Mouse (Mus musculus) liver, embryonic 18 days (tissue): Measurements from ENCODE around the gene Olfr120. TPM values are rescaled to one million over a fixed set of nuclear protein-coding genes. Genes with fewer than 3 reads are reported as not detected.

Experiments
- polyA plus RNA-seq: library from polyadenylated mRNA; depleted of rRNA; stranded (reverse); fragments of >200 nt; gene quantifications from 2 replicates; pipeline ENCODE4 v1.2.3, GENCODE M21; 2012; rRNA removed

Olfr120 gene
- polyA plus RNA-seq, result not detected in 2 replicates

DNA sequence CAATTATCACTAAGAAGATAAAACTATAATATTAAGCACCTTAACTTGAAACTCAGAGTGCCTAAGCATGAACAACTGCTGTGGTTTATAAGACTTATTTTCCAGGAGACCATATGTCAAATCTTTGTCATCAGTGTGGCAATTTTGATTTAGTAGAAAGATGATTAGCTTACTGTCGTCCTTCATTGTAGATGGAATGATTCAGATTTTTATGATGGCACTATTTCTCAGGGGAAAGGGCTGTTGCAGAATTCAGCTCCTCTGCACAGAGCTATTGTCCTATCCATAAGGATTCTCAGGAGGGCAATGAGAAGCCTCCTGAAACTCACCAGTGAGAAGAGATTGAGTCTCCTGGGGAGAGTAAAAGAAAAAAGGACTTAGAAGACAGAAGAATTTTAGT is at the start of gene Olfr120:
Olfr120 (plus strand) TSS at position 301 of the 400 bp plus-strand sequence.

GRCm38 (mm10) chr17:37696264-37696663 is 25.3 kb upstream of the Olfr120 start, which contains the start of gene Olfr119:
Olfr119 (plus strand) TSS chr17:37696564.

DNA sequence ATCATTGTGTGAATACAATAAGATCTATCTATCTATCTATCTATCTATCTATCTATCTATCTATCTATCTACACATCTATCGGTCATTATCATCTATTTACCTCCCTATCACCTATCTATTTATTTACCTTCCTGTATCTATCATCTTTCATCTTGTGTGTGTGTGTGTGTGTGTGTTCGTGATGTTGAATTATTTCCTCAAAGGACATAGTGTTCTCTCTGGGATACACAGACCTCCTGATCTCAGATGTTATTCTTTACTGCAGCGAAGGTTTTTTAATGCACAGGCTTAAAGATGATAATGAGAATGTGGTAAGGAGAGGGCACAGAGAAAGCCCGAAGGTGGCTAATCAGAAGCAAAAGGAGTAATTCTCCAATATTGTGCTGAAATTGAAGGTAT is 46.7 kb downstream of the Olfr120 start, which contains the start of gene Olfr122:
Olfr122 (plus strand) TSS at position 301 of the 400 bp plus-strand sequence.

Other genes starting within 250 kb of the Olfr120 start
- gene H2-M2, start 238.3 kb upstream of the Olfr120 start, polyA plus RNA-seq, result 0.06 TPM in 1 of 2 replicates, not detected in the other
- gene Olfr110, start 229.3 kb upstream of the Olfr120 start, polyA plus RNA-seq, result 0.02 TPM in 1 of 2 replicates, not detected in the other
- 0.03 and 0.04 TPM in 2 replicates for gene Olfr111, start 213.8 kb upstream of the Olfr120 start, polyA plus RNA-seq
- not detected in 2 replicates for gene Olfr112, start 152.4 kb upstream of the Olfr120 start, polyA plus RNA-seq
- gene Olfr113, start 144.1 kb upstream of the Olfr120 start, polyA plus RNA-seq, result not detected in 2 replicates
- gene Olfr114, start 129.1 kb upstream of the Olfr120 start, polyA plus RNA-seq, result not detected in 2 replicates
- gene Olfr115, start 94.7 kb upstream of the Olfr120 start, polyA plus RNA-seq, result not detected in 2 replicates
- gene Olfr116, start 94.6 kb upstream of the Olfr120 start, polyA plus RNA-seq, result not detected in 2 replicates
- gene Olfr117, start 58.0 kb upstream of the Olfr120 start, polyA plus RNA-seq, result not detected in 2 replicates
- not detected in 2 replicates for gene Olfr118, start 54.8 kb upstream of the Olfr120 start, polyA plus RNA-seq
- not detected in 2 replicates for gene Olfr119, start 25.2 kb upstream of the Olfr120 start, polyA plus RNA-seq
- gene Olfr121, start 27.0 kb downstream of the Olfr120 start, polyA plus RNA-seq, result not detected in 2 replicates
- gene Olfr122, start 46.8 kb downstream of the Olfr120 start, polyA plus RNA-seq, result not detected in 2 replicates
- gene Olfr123, start 71.7 kb downstream of the Olfr120 start, polyA plus RNA-seq, result not detected in 2 replicates
- not detected in 2 replicates for gene Olfr124, start 78.1 kb downstream of the Olfr120 start, polyA plus RNA-seq
- not detected in 2 replicates for gene Olfr125, start 111.1 kb downstream of the Olfr120 start, polyA plus RNA-seq
- gene Olfr126, start 125.7 kb downstream of the Olfr120 start, polyA plus RNA-seq, result not detected in 2 replicates
- gene Olfr127, start 178.6 kb downstream of the Olfr120 start, polyA plus RNA-seq, result not detected in 2 replicates
- gene Olfr128, start 198.7 kb downstream of the Olfr120 start, polyA plus RNA-seq, result not detected in 2 replicates
- not detected in 2 replicates for gene Olfr761, start 231.3 kb downstream of the Olfr120 start, polyA plus RNA-seq